Mouse (Mus musculus): ENCODE results near the gene Ifna5. TPM values are rescaled to one million over a fixed set of nuclear protein-coding genes. Genes with fewer than 3 reads are reported as not detected.
"Not testable (repeated sequence)": the region's sequence is repeated elsewhere in the genome, so short reads cannot be mapped to it uniquely, and the experiment has no call there.

Gene Ifna5
- polyA plus RNA-seq (2012; rRNA removed) = not detected in 2 replicates

- H3K4me1 ChIP-seq (ENCODE audit: control insufficient read depth, insufficient read depth, low read length) = not testable (repeated sequence)
Observed at GRCm38 (mm10) chr4:88835225-88835624, at the start of gene Ifna5. TSS of gene Ifna5 (plus strand) at chr4:88835525.

GRCm38 (mm10) chr4:88788402-88788801, 46.9 kb upstream of the Ifna5 start, which contains the start of gene Gm13277:
TSS of gene Gm13277 (plus strand) at chr4:88788632.
- peak; percentile 26; the same call in 1 of the 2 replicates for TF ChIP-seq CTCF (IDR thresholded peaks at IDR 0.05; ENCODE audit: extremely low read depth, insufficient read depth, low read length)

More at GRCm38 (mm10) chr4:88835225-88835624, at the start of gene Ifna5:
- not testable (repeated sequence) for H3K4me3 ChIP-seq (ENCODE audit: insufficient read depth, low read length); H3K27ac ChIP-seq (ENCODE audit: insufficient read depth, low read length)

GRCm38 (mm10) chr4:88791250-88791649, 44.1 kb upstream of the Ifna5 start, which contains the start of gene Gm13278:
TSS of gene Gm13278 (plus strand) at chr4:88791550.
- H3K4me3 ChIP-seq (ENCODE audit: insufficient read depth, low read length); H3K4me1 ChIP-seq (ENCODE audit: control insufficient read depth, insufficient read depth, low read length); H3K27ac ChIP-seq (ENCODE audit: insufficient read depth, low read length): not testable (repeated sequence)

More at GRCm38 (mm10) chr4:88788402-88788801, 46.9 kb upstream of the Ifna5 start, which contains the start of gene Gm13277:
- H3K4me1 ChIP-seq (ENCODE audit: control insufficient read depth, insufficient read depth, low read length); H3K4me3 ChIP-seq (ENCODE audit: insufficient read depth, low read length); H3K27ac ChIP-seq (ENCODE audit: insufficient read depth, low read length): not testable (repeated sequence)

GRCm38 (mm10) chr4:88793936-88794675, 41.2 kb upstream of the Ifna5 start, which contains the start of gene Gm13275:
TSS of gene Gm13275 (plus strand) at chr4:88794487.
- TF ChIP-seq CTCF (IDR thresholded peaks at IDR 0.05; ENCODE audit: extremely low read depth, insufficient read depth, low read length) = 0 out of 2 replicates have a peak, but pooled peaks have one; percentile 4
- H3K4me3 ChIP-seq (ENCODE audit: insufficient read depth, low read length); H3K4me1 ChIP-seq (ENCODE audit: control insufficient read depth, insufficient read depth, low read length); H3K27ac ChIP-seq (ENCODE audit: insufficient read depth, low read length): not testable (repeated sequence)

- H3K27ac ChIP-seq (ENCODE audit: insufficient read depth, low read length); H3K4me3 ChIP-seq (ENCODE audit: insufficient read depth, low read length); H3K4me1 ChIP-seq (ENCODE audit: control insufficient read depth, insufficient read depth, low read length): not testable (repeated sequence)
Observed at GRCm38 (mm10) chr4:88797097-88797496, 38.2 kb upstream of the Ifna5 start, which contains the start of gene Gm13279. TSS of gene Gm13279 (plus strand) at chr4:88797397.

- H3K4me1 ChIP-seq (ENCODE audit: control insufficient read depth, insufficient read depth, low read length); H3K4me3 ChIP-seq (ENCODE audit: insufficient read depth, low read length); H3K27ac ChIP-seq (ENCODE audit: insufficient read depth, low read length): not testable (repeated sequence)
Observed at GRCm38 (mm10) chr4:88799365-88799764, 36.0 kb upstream of the Ifna5 start, which contains the start of gene Gm13285. TSS of gene Gm13285 (plus strand) at chr4:88799665.

GRCm38 (mm10) chr4:88802954-88803353, 32.4 kb upstream of the Ifna5 start, which contains the start of gene Gm13287:
TSS of gene Gm13287 (plus strand) at chr4:88803254.
- not testable (repeated sequence) for H3K4me1 ChIP-seq (ENCODE audit: control insufficient read depth, insufficient read depth, low read length); H3K4me3 ChIP-seq (ENCODE audit: insufficient read depth, low read length); H3K27ac ChIP-seq (ENCODE audit: insufficient read depth, low read length)

- not testable (repeated sequence) for H3K4me1 ChIP-seq (ENCODE audit: control insufficient read depth, insufficient read depth, low read length); H3K27ac ChIP-seq (ENCODE audit: insufficient read depth, low read length); H3K4me3 ChIP-seq (ENCODE audit: insufficient read depth, low read length)
Observed at GRCm38 (mm10) chr4:88805231-88805630, 30.1 kb upstream of the Ifna5 start, which contains the start of gene Gm13288. TSS of gene Gm13288 (plus strand) at chr4:88805531.

GRCm38 (mm10) chr4:88805761-88806160, 29.6 kb upstream of the Ifna5 start:
- H3K4me3 ChIP-seq (ENCODE audit: insufficient read depth, low read length) = not testable (repeated sequence)

GRCm38 (mm10) chr4:88815928-88816327, 19.4 kb upstream of the Ifna5 start, which contains the start of gene Ifna7:
TSS of gene Ifna7 (plus strand) at chr4:88816228.
- TF ChIP-seq POLR2A (IDR thresholded peaks at IDR 0.05; ENCODE audit: extremely low read depth, insufficient read depth, low read length) = no peak
- no peak for TF ChIP-seq CTCF (IDR thresholded peaks at IDR 0.05; ENCODE audit: extremely low read depth, insufficient read depth, low read length)
- no peaks in the 10 kb centered on the region for H3K4me1 ChIP-seq (ENCODE audit: control insufficient read depth, insufficient read depth, low read length)
- H3K4me3 ChIP-seq (ENCODE audit: insufficient read depth, low read length) = no peak within 1 kb of the TSS
- H3K27ac ChIP-seq (ENCODE audit: insufficient read depth, low read length) = no peak within 1 kb of the TSS

More at GRCm38 (mm10) chr4:88805761-88806160, 29.6 kb upstream of the Ifna5 start:
- H3K27ac ChIP-seq (ENCODE audit: insufficient read depth, low read length); H3K4me1 ChIP-seq (ENCODE audit: control insufficient read depth, insufficient read depth, low read length): not testable (repeated sequence)

GRCm38 (mm10) chr4:88819659-88820058, 15.7 kb upstream of the Ifna5 start, which contains the start of gene Ifna11:
TSS of gene Ifna11 (plus strand) at chr4:88819959.
- Histone ChIP-seq H3K4me1 (ENCODE audit: control insufficient read depth, insufficient read depth, low read length) (no peaks in the 10 kb centered on the region), H3K4me3 (ENCODE audit: insufficient read depth, low read length) (no peak within 1 kb of the TSS), H3K27ac (ENCODE audit: insufficient read depth, low read length) (no peak within 1 kb of the TSS)
- no peak for TF ChIP-seq POLR2A (IDR thresholded peaks at IDR 0.05; ENCODE audit: extremely low read depth, insufficient read depth, low read length)
- no peak for TF ChIP-seq CTCF (IDR thresholded peaks at IDR 0.05; ENCODE audit: extremely low read depth, insufficient read depth, low read length)

All from cortical plate, adult 2 months (tissue).